Mouse (Mus musculus) ES-E14 (cell line): ENCODE results near the gene Kcng4.

Experiments
- CHD2 ChIP-seq: IDR thresholded peaks from 2 replicates; pipeline ENCODE4 v1.6.1; 2014; ENCODE audit warnings: mild to moderate bottlenecking, low read depth, low read length, inconsistent platforms
- HCFC1 ChIP-seq: IDR thresholded peaks from 2 replicates; pipeline ENCODE4 v1.6.1; 2012; ENCODE audit warnings: low read length, inconsistent platforms, borderline replicate concordance; ENCODE audit not compliant: insufficient read depth
- ZNF384 ChIP-seq: IDR thresholded peaks from 2 replicates; pipeline ENCODE4 v1.6.1; 2012; ENCODE audit warnings: low read depth, low read length, inconsistent platforms

DNA sequence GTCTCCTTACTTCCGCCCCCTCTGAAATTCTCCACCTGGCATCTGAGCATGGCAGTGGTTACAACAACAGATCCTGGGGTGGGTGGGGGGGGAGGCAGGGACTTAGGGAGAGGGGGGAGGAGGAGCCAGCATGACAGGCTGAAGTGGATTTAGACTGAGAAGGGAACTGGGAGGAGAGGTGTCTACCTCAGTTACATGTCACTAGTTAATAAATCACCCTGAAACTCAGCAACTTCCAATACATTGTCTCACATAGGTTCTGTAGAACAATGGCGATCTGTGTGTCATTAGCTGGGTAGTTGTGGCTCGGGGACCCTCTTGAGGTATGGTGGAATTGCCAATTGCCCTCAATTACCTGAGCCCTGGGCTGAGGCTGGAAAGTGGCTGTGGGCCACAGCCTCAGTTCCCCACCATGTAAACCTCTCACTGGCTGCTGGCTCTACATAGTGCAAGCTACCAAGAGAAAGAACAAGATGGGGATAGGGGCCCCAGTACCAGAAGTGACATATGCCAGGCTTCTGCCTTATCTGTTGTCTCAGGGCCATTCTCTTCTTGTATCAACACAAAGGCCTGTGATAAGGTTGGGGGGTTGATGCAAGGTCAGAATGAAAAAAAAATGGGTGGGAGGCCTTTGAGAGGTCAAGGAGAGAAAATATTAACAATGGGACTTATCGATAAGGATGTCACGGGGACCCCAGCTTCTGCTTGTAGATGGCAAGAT lies 54.9 kb downstream of the Kcng4 start:
- TF ChIP-seq HCFC1 (no peak), ZNF384 (no peak), CHD2 (no peak)
